ENCODE assay signal across 9 mouse cellular contexts in the genomic region with DNA sequence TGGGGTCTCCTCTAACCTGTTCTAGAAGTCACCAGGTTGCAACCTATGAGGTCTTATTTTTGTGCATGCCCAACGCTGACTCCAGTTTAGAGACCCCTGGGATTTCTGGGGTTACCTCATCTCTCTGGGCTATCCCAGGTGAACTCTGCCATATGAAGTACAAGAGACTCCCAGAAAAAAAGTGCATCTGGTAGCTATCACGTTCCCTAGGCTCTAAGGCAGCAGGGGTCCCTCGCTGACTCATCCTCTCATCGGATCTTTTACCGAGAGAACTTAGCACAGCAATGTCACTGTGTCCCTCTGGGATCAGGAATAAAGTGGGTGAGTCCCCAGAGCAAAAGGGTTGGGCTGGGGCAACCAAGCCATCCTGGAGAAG. TPM values are rescaled to one million over a fixed set of nuclear protein-coding genes. Genes with fewer than 3 reads are reported as not detected.
A peak's percentile ranks its signal among the peaks of the same experiment; 100 is the strongest.
DNase-seq lines count a peak whose midpoint lies in the region; ATAC-seq and TF ChIP-seq lines count a peak whose summit lies in the region.
"Had no signal": no experiment of that assay in that cellular context is flagged by ENCODE, and none has a peak within 500 bp of the region (broad histone marks: within the 10 kb centered on the region; RNA-seq: fewer than 3 reads in every experiment).

No protein-coding gene starts in this region.

- ATAC-seq in heart, postnatal 0 days (ENCODE audit: insufficient read depth, low read depth): no peak

- H3K4me3 ChIP-seq in heart, postnatal 0 days (ENCODE audit: low read depth, low read length): peak overlapping the region; percentile 77
- H3K4me3 ChIP-seq in MEL (ENCODE audit: control insufficient read depth in 1 of 2, insufficient read depth in 1 of 2, low read depth in 2 of 2, low read length in 2 of 2): peak overlapping the region; percentile 66 to 73
- peak overlapping the region; percentile 85 for H3K4me3 ChIP-seq in hindbrain, embryonic 10.5 days
- H3K4me3 ChIP-seq in midbrain, embryonic 10.5 days: peak overlapping the region; percentile 88

- H3K27me3 ChIP-seq in heart, postnatal 0 days (ENCODE audit: control insufficient read depth, insufficient read depth, low read length): no peaks in the 10 kb centered on the region
- H3K27me3 ChIP-seq in MEL (ENCODE audit: control insufficient read depth in 1 of 2, insufficient read depth in 2 of 2, low read length in 2 of 2): no peaks in the 10 kb centered on the region
- peaks cover 50% of the 10 kb centered on the region for H3K27me3 ChIP-seq in hindbrain, embryonic 10.5 days (ENCODE audit: insufficient read depth, poor library complexity, severe bottlenecking)
- H3K27me3 ChIP-seq in midbrain, embryonic 10.5 days (ENCODE audit: low read depth, poor library complexity, severe bottlenecking): peaks cover 57% of the 10 kb centered on the region
- H3K27me3 ChIP-seq: Patski had no signal

- H3K36me3 ChIP-seq in heart, postnatal 0 days (replicated peaks; ENCODE audit: control insufficient read depth, insufficient read depth, low read length): no peaks in the 10 kb centered on the region
- H3K36me3 ChIP-seq in MEL (ENCODE audit: control insufficient read depth in 1 of 2, insufficient read depth in 2 of 2, low read length in 2 of 2): peaks cover 0 to 4% of the 10 kb centered on the region in 2 experiments; a peak in 1 of 4 replicates
- no peaks in the 10 kb centered on the region for H3K36me3 ChIP-seq in hindbrain, embryonic 10.5 days
- H3K36me3 ChIP-seq in midbrain, embryonic 10.5 days: no peaks in the 10 kb centered on the region

- H3K4me2 ChIP-seq in heart, postnatal 0 days (ENCODE audit: low read depth, low read length): peak overlapping the region; percentile 74

- peak overlapping the region; percentile 87 for H3K9ac ChIP-seq in heart, postnatal 0 days (replicated peaks; ENCODE audit: low read depth, low read length)
- H3K9ac ChIP-seq in MEL (ENCODE audit: control insufficient read depth, low read depth, low read length, poor library complexity, severe bottlenecking): peak overlapping the region; percentile 80

- TF ChIP-seq EP300 in heart, postnatal 0 days (IDR thresholded peaks at IDR 0.05; ENCODE audit: low read depth): 0 out of 2 replicates have a peak, but pooled peaks have one; percentile 13
- TF ChIP-seq EP300 in MEL (IDR thresholded peaks at IDR 0.05; ENCODE audit: low read depth in 1 of 2, low read length in 2 of 2): no peak

- no peaks in the 10 kb centered on the region for H3K9me3 ChIP-seq in heart, postnatal 0 days (replicated peaks; ENCODE audit: control insufficient read depth, low read length)
- H3K9me3 ChIP-seq in MEL (replicated peaks; ENCODE audit: insufficient read depth, low read length): no peaks in the 10 kb centered on the region
- no peaks in the 10 kb centered on the region for H3K9me3 ChIP-seq in hindbrain, embryonic 10.5 days
- no peaks in the 10 kb centered on the region for H3K9me3 ChIP-seq in midbrain, embryonic 10.5 days (replicated peaks)

- H3K27ac ChIP-seq in heart, postnatal 0 days (ENCODE audit: low read depth): peak overlapping the region; percentile 95
- peak overlapping the region; percentile 30; the same call in 1 of the 2 replicates for H3K27ac ChIP-seq in MEL (ENCODE audit: control insufficient read depth, low read depth, low read length)
- peak overlapping the region; percentile 87 for H3K27ac ChIP-seq in hindbrain, embryonic 10.5 days
- H3K27ac ChIP-seq in midbrain, embryonic 10.5 days (replicated peaks): peak overlapping the region; percentile 84

- no peak for TF ChIP-seq POLR2A in MEL (IDR thresholded peaks at IDR 0.05; ENCODE audit: control insufficient read depth in 1 of 2, insufficient read depth in 1 of 2, low read depth in 1 of 2, low read length in 2 of 2, poor library complexity in 1 of 2)

- no peak for TF ChIP-seq RAD21 in MEL (IDR thresholded peaks at IDR 0.05; ENCODE audit: low read depth, low read length)

- peaks cover 33% of the 10 kb centered on the region for H3K4me1 ChIP-seq in heart, postnatal 0 days (ENCODE audit: control insufficient read depth, insufficient read depth)
- peaks cover 0 to 15% of the 10 kb centered on the region in 2 experiments for H3K4me1 ChIP-seq in MEL (ENCODE audit: control insufficient read depth in 1 of 2, insufficient read depth in 2 of 2, low read length in 2 of 2)
- H3K4me1 ChIP-seq in hindbrain, embryonic 10.5 days (replicated peaks): peaks cover 49% of the 10 kb centered on the region
- peaks cover 72% of the 10 kb centered on the region for H3K4me1 ChIP-seq in midbrain, embryonic 10.5 days

- TF ChIP-seq CTCF in heart, postnatal 0 days (IDR thresholded peaks at IDR 0.05; ENCODE audit: low read depth): no peak
- no peak for TF ChIP-seq CTCF in MEL (IDR thresholded peaks at IDR 0.05 in 2 of 3, conservative IDR thresholded peaks at IDR 0.05 in 1 of 3; ENCODE audit: control insufficient read depth in 1 of 3, insufficient read depth in 1 of 3, low read depth in 2 of 3, low read length in 3 of 3, poor library complexity in 1 of 3, severe bottlenecking in 1 of 3)

- WGBS in heart, postnatal 0 days: 6% methylated on average over 5 of the region's 5 CpGs
- WGBS in hindbrain, embryonic 10.5 days: 13% methylated on average over 5 of the region's 5 CpGs
- 9% methylated on average over 5 of the region's 5 CpGs for WGBS in midbrain, embryonic 10.5 days

- H3K79me2 ChIP-seq in MEL (ENCODE audit: control insufficient read depth, insufficient read depth, low read length, poor library complexity): no peaks in the 10 kb centered on the region; the same call in 1 of the 2 replicates

- DNase-seq in heart, postnatal 0 days (ENCODE audit: low spot score): no peak
- DNase-seq in heart, adult 9 months (ENCODE audit: low spot score in 2 of 2): no peak
- no peak for DNase-seq in MEL (ENCODE audit: low read depth, low spot score)
- DNase-seq in hindbrain, embryonic 10.5 days (ENCODE audit: low spot score): no peak
- DNase-seq in midbrain, embryonic 10.5 days (ENCODE audit: low spot score): no peak
- no peak for DNase-seq in thymus, postnatal 0 days (ENCODE audit: low spot score)
- DNase-seq in T-cell, adult 2 months (ENCODE audit: low spot score): no peak
- DNase-seq in layer of hippocampus, postnatal 36 days: no peak

TF ChIP-seq in MEL, 35 proteins besides CTCF, POLR2A, EP300 and RAD21:
- TF ChIP-seq GABPA (IDR thresholded peaks at IDR 0.05; ENCODE audit: low read depth, low read length) (no peak), POLR2AphosphoS5 (IDR thresholded peaks at IDR 0.05; ENCODE audit: borderline replicate concordance, low read depth, low read length) (no peak)
TF ChIP-seq in MEL: peak in this region for 0.

RNA-seq across cellular contexts. Expression of gene Card19, which starts 0.7 kb away (rescaled TPM):
- total RNA-seq in heart, postnatal 0 days (2014; rRNA removed; ENCODE audit: low replicate concordance): 114 and 136 TPM in 2 replicates
- polyA plus RNA-seq in heart, postnatal 0 days (2015; fragmentation: Nextera tagmentation; extraction: Ambion mirVana): 188 TPM in 2 replicates
- total RNA-seq in MEL (2012; rRNA removed): 14.5 and 15.8 TPM in 2 replicates
- polyA plus RNA-seq in MEL (2012; ENCODE audit: insufficient read depth in 1 of 2, insufficient read length in 2 of 2, low read depth in 1 of 2, low replicate concordance in 2 of 2, missing spikeins in 1 of 2): 10 to 100 TPM in 1 of 2 experiments, not detected in 1; 51.8 TPM
- 25.8 and 27.4 TPM in 2 replicates for polyA plus RNA-seq in hindbrain, embryonic 10.5 days (2016; fragmentation: Nextera tagmentation; extraction: Ambion mirVana)
- 23.1 and 23.3 TPM in 2 replicates for polyA plus RNA-seq in midbrain, embryonic 10.5 days (2016; fragmentation: Nextera tagmentation; extraction: Ambion mirVana)
- 44.8 and 45.7 TPM in 2 replicates for polyA plus RNA-seq in thymus, postnatal 0 days (2015; fragmentation: Nextera tagmentation; extraction: Ambion mirVana)
- total RNA-seq in layer of hippocampus, postnatal 36 days (2021): 10 to 100 TPM; 13.9 to 15.0 TPM

RNA-seq across cellular contexts. Expression of gene Ninj1, which starts 27.8 kb away (rescaled TPM):
- total RNA-seq in heart, postnatal 0 days (2014; rRNA removed; ENCODE audit: low replicate concordance): 75.3 and 102 TPM in 2 replicates
- polyA plus RNA-seq in heart, postnatal 0 days (2015; fragmentation: Nextera tagmentation; extraction: Ambion mirVana): 94.6 and 97.2 TPM in 2 replicates
- total RNA-seq in MEL (2012; rRNA removed): 23.2 and 30.5 TPM in 2 replicates
- polyA plus RNA-seq in MEL (2012; ENCODE audit: insufficient read depth in 1 of 2, insufficient read length in 2 of 2, low read depth in 1 of 2, low replicate concordance in 2 of 2, missing spikeins in 1 of 2): 10 to 100 TPM in 1 of 2 experiments, not detected in 1; 69.8 TPM
- polyA plus RNA-seq in hindbrain, embryonic 10.5 days (2016; fragmentation: Nextera tagmentation; extraction: Ambion mirVana): 26.3 and 28.3 TPM in 2 replicates
- polyA plus RNA-seq in midbrain, embryonic 10.5 days (2016; fragmentation: Nextera tagmentation; extraction: Ambion mirVana): 23.1 and 24.3 TPM in 2 replicates
- 29.5 and 32.8 TPM in 2 replicates for polyA plus RNA-seq in thymus, postnatal 0 days (2015; fragmentation: Nextera tagmentation; extraction: Ambion mirVana)
- 10 to 100 TPM; 18.7 to 19.3 TPM for total RNA-seq in layer of hippocampus, postnatal 36 days (2021)

RNA-seq across cellular contexts. Expression of gene Susd3, which starts 33.4 kb away (rescaled TPM):
- total RNA-seq in heart, postnatal 0 days (2014; rRNA removed; ENCODE audit: low replicate concordance): 0.43 and 0.46 TPM in 2 replicates
- polyA plus RNA-seq in heart, postnatal 0 days (2015; fragmentation: Nextera tagmentation; extraction: Ambion mirVana): 0.75 and 0.99 TPM in 2 replicates
- total RNA-seq in MEL (2012; rRNA removed): 12.5 and 16.2 TPM in 2 replicates
- polyA plus RNA-seq in MEL (2012; ENCODE audit: insufficient read depth in 1 of 2, insufficient read length in 2 of 2, low read depth in 1 of 2, low replicate concordance in 2 of 2, missing spikeins in 1 of 2): 10 to 100 TPM in 1 of 2 experiments, not detected in 1; 10.8 TPM
- polyA plus RNA-seq in hindbrain, embryonic 10.5 days (2016; fragmentation: Nextera tagmentation; extraction: Ambion mirVana): 1.4 and 1.6 TPM in 2 replicates
- 1.0 and 1.2 TPM in 2 replicates for polyA plus RNA-seq in midbrain, embryonic 10.5 days (2016; fragmentation: Nextera tagmentation; extraction: Ambion mirVana)
- 11.3 and 14.1 TPM in 2 replicates for polyA plus RNA-seq in thymus, postnatal 0 days (2015; fragmentation: Nextera tagmentation; extraction: Ambion mirVana)
- total RNA-seq in layer of hippocampus, postnatal 36 days (2021): 1 to 10 TPM; 2.5 to 2.6 TPM
- polyA plus RNA-seq: Patski had no signal

Comparison
In these comparisons a context has a peak if more than half of its experiments do, and no peak if none do; other contexts are left out.
1. H3K27ac ChIP-seq: peak in every context shown above with its lines; median percentile 95 in heart, postnatal 0 days; 87 in hindbrain, embryonic 10.5 days; 84 in midbrain, embryonic 10.5 days; 30 in MEL.